Mouse (Mus musculus) retina, postnatal 7 days (tissue): ENCODE results near the gene Ttn.
"Not testable (repeated sequence)": the region's sequence is repeated elsewhere in the genome, so short reads cannot be mapped to it uniquely, and the experiment has no call there.

Experiments used
- DNase-seq: peaks from one replicate; pipeline ENCODE4 v3.0.0-alpha.2; 2012; ENCODE audit warnings: low read depth, low spot score

Gene Ttn

GRCm38 (mm10) chr2:76982391-76983145 is at the start of gene Ttn:
Ttn (minus strand) TSS chr2:76982547.
- no peak for DNase-seq

GRCm38 (mm10) chr2:77020649-77021048 is 38.3 kb upstream of the Ttn start:
- DNase-seq = no peak

- no peak for DNase-seq
Observed at GRCm38 (mm10) chr2:77017735-77018134, 35.4 kb upstream of the Ttn start.

- not testable (repeated sequence) for DNase-seq
Observed at GRCm38 (mm10) chr2:77013449-77013848, 31.1 kb upstream of the Ttn start.

GRCm38 (mm10) chr2:77011981-77012380 is 29.6 kb upstream of the Ttn start:
- no peak for DNase-seq

GRCm38 (mm10) chr2:77007015-77007414 is 24.7 kb upstream of the Ttn start:
- no peak for DNase-seq

- no peak for DNase-seq
Observed at GRCm38 (mm10) chr2:77003148-77003547, 20.8 kb upstream of the Ttn start.

- DNase-seq = no peak
Observed at GRCm38 (mm10) chr2:76998351-76998750, 16.0 kb upstream of the Ttn start.

- DNase-seq = no peak
Observed at GRCm38 (mm10) chr2:76992493-76993201, 10.3 kb upstream of the Ttn start.

- DNase-seq = no peak
Observed at GRCm38 (mm10) chr2:76987317-76987716, 5.0 kb upstream of the Ttn start.

GRCm38 (mm10) chr2:76984384-76984783 is 2.0 kb upstream of the Ttn start:
- DNase-seq = no peak

GRCm38 (mm10) chr2:76983601-76984000 is 1.3 kb upstream of the Ttn start:
- no peak for DNase-seq

GRCm38 (mm10) chr2:76981717-76982116 is 630 bp downstream of the Ttn start:
- DNase-seq = no peak

GRCm38 (mm10) chr2:76980146-76980545 is 2.2 kb downstream of the Ttn start:
- DNase-seq = peak; percentile 19

GRCm38 (mm10) chr2:76977650-76978049 is 4.7 kb downstream of the Ttn start:
- DNase-seq = no peak

GRCm38 (mm10) chr2:76972051-76972450 is 10.3 kb downstream of the Ttn start:
- no peak for DNase-seq

GRCm38 (mm10) chr2:76971069-76971468 is 11.3 kb downstream of the Ttn start:
- no peak for DNase-seq

- DNase-seq = peak; percentile 55
Observed at GRCm38 (mm10) chr2:76970669-76971068, 11.7 kb downstream of the Ttn start.

GRCm38 (mm10) chr2:76970204-76970603 is 12.1 kb downstream of the Ttn start:
- no peak for DNase-seq

GRCm38 (mm10) chr2:76969637-76970036 is 12.7 kb downstream of the Ttn start:
- DNase-seq = no peak

- peak; percentile 57 for DNase-seq
Observed at GRCm38 (mm10) chr2:76968919-76969318, 13.4 kb downstream of the Ttn start.

GRCm38 (mm10) chr2:76966582-76966981 is 15.8 kb downstream of the Ttn start:
- no peak for DNase-seq

- no peak for DNase-seq
Observed at GRCm38 (mm10) chr2:76966013-76966412, 16.3 kb downstream of the Ttn start.
